Mouse (Mus musculus): ENCODE results near the gene Stim2.

DNA sequence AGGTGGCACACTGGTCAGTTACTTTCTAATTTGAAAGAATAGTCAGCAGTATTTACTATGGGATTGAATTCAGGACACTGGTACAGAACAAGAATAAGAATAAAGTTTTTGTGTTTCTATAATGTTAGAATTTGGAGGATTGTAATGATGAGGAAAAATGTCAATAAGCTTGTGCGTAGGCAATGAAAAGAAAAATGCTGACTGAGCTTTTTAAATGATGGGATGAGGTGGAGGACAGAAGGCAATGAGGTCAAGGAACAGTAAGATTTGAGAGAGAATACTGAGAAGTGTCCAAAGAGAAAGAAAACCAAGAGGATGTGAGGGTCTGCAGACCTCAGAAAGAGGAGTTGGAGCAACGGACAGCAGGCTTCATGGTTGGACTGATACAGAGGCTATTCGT, 89.6 kb downstream of the Stim2 start:
- no peak for TF ChIP-seq CTCF (IDR thresholded peaks at IDR 0.05; ENCODE audit: low read depth)
- no peak for TF ChIP-seq EP300 (optimal IDR thresholded peaks at IDR 0.05)

Data from stomach, postnatal 0 days (tissue).